Mouse (Mus musculus): ENCODE measurements around the gene Dlg2.

- TF ChIP-seq GATA1 (IDR thresholded peaks at IDR 0.05; ENCODE audit: borderline replicate concordance, low read length) (no peak), FLI1 (IDR thresholded peaks at IDR 0.05; ENCODE audit: low read length) (no peak)
These were observed 1400.4 kb downstream of the Dlg2 start for GRCm38 (mm10) chr7:91876831-91877230.
